Mouse (Mus musculus): ENCODE results near the gene Sh3kbp1.

Sh3kbp1 gene

DNA sequence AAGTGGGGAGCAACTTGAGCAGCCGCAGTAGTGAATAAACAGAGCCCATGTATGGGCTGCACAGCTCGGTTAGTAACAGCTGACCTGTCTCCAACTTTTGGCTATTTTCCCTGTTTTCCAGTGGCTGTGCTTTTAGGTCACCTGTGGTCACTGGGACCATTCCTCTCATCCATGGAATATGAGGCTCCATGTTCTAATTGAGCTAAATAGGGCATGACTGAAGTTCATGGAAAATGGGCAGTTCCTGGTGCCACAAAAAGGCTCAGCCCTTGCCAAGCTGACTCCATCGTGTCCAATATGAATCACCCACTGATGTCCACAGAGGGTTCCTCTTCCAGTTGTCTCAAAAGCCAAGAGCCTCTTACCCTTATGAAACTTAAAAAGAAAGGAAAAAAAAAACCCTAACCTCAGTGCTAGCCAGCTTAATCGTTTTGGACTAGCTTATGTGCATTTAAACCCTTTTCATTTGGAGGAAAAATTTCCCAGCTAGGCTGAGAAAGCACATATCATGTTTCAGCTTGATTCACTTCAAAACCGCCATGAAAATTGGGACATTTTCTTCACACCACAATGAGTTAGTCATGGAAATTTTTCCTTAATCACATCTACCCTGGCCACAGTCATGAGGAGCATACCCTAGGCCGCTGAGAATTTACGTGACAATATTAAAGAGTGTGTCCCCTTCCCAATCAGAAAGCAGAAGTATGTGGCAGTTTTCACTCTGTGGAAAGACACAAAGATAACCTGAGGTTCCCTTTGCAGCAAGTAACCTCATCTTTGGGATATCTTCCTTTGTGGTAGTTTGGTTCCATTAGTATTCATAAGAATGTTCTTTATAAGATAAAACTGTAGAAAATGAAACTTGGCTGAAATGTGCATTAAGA, 326.7 kb downstream of the Sh3kbp1 start:
- in situ Hi-C loops (cut with MboI; ENCODE audit: low pct_unique_long_range_greater_than_20kb in 1 of 2, low sequenced_read_pairs in 2 of 2, unreplicated experiment in 1 of 2): loop anchor here in 1 of 2 experiments (25.0 kb wide), 1 partner anchor 516 kb away; no protein-coding TSS in a partner anchor

DNA sequence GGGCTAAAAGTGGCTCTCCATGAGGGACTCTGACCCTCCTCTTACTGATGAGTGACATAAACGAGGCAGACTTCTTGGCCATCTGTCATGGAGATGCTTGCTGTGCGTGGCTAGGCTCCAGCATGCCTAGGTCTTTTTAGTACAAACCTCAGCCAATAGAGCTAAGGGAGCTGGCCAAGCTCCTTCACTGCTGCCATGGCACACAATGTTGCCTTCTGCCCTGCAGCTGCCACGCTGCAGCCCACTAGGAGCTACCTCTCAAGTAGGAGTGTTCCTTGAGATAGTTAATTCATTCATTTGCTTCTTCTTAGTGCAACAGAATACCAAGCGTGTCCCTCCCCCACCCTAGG, 327.3 kb downstream of the Sh3kbp1 start:
- in situ Hi-C loops (cut with MboI; ENCODE audit: low pct_unique_long_range_greater_than_20kb in 1 of 2, low sequenced_read_pairs in 2 of 2, unreplicated experiment in 1 of 2): loop anchor here in 1 of 2 experiments (25.0 kb wide), 1 partner anchor 517 kb away; no protein-coding TSS in a partner anchor

DNA sequence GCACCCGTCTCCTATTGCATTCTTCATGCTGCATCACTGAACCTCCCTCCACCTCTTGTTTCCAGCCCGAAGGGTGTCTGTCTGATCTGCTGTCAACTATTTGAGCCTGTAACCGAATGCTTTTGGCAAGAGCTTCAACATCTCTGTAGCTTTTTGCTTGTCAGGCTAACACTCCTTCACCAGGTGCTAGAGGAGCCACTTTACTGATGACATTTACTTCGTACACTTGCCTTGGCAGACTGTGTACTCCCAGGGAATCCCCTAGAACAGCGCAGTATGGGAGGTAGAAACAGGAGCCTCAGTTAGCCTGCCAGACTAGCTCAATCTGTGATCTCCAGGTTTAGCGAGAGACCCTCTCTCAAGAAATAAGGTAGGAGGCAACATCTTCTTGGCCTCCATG, 328.4 kb downstream of the Sh3kbp1 start:
- in situ Hi-C loops (cut with MboI; ENCODE audit: low pct_unique_long_range_greater_than_20kb in 1 of 2, low sequenced_read_pairs in 2 of 2, unreplicated experiment in 1 of 2): loop anchor here in 1 of 2 experiments (25.0 kb wide), 1 partner anchor 518 kb away; no protein-coding TSS in a partner anchor

DNA sequence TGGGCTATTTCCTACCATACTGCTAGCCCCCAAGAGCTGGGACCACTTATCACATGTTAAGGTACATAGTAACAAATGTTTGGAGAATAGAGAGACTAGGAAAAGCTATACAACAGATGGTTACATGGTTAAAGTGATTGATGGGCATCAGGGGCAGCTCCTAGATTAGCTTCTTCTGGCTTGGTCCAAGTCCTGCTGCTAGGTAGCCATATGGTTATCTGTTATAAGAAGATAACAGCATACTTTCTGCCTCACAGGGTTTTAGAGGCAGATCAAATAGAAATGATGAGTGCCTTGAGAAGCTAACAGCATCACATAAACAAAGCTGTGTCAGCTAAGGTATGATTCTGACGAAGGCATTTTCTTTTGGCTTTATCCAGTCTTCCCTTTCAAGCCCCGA, 334.3 kb downstream of the Sh3kbp1 start:
- in situ Hi-C loops (cut with MboI; ENCODE audit: low pct_unique_long_range_greater_than_20kb in 1 of 2, low sequenced_read_pairs in 2 of 2, unreplicated experiment in 1 of 2): loop anchor here in 1 of 2 experiments (25.0 kb wide), 1 partner anchor 524 kb away; no protein-coding TSS in a partner anchor

DNA sequence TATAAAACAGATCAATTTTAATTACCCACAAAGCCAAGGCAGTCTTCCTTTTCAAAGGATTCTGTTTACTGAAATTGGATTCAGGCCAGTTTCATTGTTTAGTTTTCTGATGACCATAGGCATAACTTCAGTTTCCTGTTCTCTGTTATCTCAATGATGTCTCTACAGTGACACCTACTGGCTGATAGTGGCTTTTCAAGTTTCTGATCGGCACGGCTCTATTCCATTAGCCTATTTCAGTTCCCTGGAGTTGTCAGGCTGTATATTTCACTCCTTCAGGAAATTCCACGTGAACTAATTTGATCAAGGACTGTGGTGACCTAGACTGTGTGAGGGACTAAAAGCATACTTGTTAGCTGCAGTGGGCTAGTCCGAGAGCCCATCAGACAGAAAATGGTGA, 336.2 kb downstream of the Sh3kbp1 start:
- in situ Hi-C loops (cut with MboI; ENCODE audit: low pct_unique_long_range_greater_than_20kb in 1 of 2, low sequenced_read_pairs in 2 of 2, unreplicated experiment in 1 of 2): loop anchor here in 1 of 2 experiments (25.0 kb wide), 1 partner anchor 526 kb away; no protein-coding TSS in a partner anchor

DNA sequence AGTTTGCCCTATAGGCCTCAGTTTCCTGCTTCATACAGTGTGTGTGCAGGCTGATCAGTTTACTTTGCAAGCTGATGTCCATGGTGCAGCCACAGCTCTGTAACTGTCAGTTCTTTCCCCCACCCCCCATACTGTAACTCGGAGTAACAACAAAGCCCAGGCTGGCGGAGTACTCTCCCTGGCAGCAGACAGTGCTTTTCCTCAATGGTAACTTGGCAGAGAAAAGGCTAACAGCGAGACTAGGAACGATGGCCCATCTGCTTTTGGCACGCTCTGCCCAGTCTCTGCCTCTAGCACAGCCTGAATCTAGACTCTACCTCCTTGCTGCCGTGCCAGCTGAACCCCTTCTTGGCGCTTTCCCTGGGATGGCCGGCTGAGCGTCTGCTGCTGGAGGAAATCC, 336.9 kb downstream of the Sh3kbp1 start:
- in situ Hi-C loops (cut with MboI; ENCODE audit: low pct_unique_long_range_greater_than_20kb in 1 of 2, low sequenced_read_pairs in 2 of 2, unreplicated experiment in 1 of 2): loop anchor here in 1 of 2 experiments (25.0 kb wide), 1 partner anchor 527 kb away; no protein-coding TSS in a partner anchor

DNA sequence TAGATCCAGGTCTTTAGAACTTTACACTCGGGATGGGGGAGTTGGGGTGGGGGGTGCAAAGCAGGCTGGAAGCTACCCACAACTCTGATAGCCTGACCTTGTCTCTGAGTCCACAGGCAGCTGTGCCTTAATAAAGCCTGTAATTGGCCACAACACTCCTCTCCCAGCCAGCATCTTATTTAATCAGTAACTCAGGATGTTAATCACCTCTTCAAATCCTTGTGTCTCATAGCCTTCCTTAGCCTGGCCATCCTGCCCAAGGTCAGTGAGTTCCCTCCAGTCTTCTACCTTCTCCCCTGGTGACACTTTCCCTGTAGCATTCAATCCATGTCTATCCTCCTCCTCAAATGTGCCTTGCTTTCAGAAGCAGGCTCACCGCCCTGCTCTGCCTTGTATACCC, 342.0 kb downstream of the Sh3kbp1 start:
- in situ Hi-C loops (cut with MboI; ENCODE audit: low pct_unique_long_range_greater_than_20kb in 1 of 2, low sequenced_read_pairs in 2 of 2, unreplicated experiment in 1 of 2): loop anchor here in 1 of 2 experiments (25.0 kb wide), 1 partner anchor 532 kb away; no protein-coding TSS in a partner anchor

DNA sequence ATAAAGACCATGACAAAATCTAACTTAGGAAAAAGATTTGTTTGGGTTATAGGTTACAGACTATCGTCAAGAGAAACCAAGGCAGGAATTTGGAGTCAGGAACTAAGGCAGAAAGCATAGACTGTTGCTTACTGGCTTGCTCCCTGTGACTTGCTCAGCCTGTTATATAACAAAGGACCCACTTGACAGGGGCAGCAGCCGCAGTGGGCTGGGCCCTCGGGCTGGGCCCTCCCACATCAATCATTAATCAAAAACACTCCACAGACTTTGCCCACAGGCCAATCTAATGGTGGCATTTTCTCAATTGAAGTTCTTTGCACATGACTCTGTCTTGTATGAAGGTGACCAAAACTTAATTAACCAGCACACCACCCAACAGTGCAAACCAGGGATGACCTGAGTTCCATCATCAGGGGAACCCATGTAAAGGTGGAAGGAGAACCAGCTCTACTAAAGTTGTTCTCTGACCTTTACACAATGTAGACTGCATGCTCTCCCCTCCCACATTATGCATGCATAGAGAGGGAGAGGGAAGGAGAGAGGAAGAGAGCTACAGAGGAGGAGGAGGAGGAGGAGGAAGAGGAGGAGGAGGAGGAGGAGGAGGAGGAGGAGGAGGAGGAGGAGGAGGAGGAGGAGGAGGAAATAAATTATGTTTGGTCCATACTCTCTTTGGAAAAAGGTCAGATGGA, 344.2 kb downstream of the Sh3kbp1 start:
- in situ Hi-C loops (cut with MboI; ENCODE audit: low pct_unique_long_range_greater_than_20kb in 1 of 2, low sequenced_read_pairs in 2 of 2, unreplicated experiment in 1 of 2): loop anchor here in 1 of 2 experiments (10.0 to 25.0 kb wide), 2 partner anchors 204 to 534 kb away; no protein-coding TSS in a partner anchor

DNA sequence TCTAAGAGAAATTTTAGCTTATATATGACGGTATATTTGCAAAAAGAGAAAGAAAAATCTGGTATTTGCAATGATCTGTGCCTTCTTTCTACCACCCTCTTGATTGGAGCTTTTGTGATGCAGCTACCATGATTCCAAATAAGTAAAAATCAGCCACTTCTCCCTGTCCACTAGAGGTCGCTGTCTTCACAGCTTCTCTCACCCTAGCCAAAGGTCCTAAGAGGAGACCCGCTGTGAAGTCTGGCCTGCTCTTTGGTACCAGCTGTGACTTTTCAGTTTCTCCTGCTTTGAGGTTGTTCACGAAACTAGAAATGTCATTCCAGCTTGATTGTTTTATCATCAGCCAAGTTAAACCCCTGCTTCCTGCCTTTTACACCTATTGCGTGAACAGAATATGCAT, 346.7 kb downstream of the Sh3kbp1 start:
- in situ Hi-C loops (cut with MboI; ENCODE audit: low pct_unique_long_range_greater_than_20kb in 1 of 2, low sequenced_read_pairs in 2 of 2, unreplicated experiment in 1 of 2): loop anchor here in 1 of 2 experiments (10.0 to 25.0 kb wide), 2 partner anchors 201 to 536 kb away; no protein-coding TSS in a partner anchor

DNA sequence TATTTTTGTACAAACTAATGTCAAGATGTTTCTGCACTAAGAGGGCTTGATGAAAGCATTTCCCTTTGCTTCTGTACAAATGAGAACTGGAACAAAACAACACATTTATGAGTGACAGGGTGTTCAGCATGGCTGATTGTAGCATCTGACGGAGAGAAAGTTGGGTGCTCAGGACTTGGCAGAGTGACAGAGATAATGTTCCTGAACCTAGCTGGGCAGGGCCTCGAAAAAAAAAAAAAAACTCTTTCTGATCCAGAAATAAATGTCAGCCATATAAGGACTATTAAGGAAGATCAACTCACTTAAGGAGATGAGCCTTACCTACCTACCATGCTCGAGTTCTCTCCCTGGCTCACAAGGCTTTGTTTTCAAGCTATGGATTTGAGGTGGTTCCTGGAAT, 349.2 kb downstream of the Sh3kbp1 start:
- in situ Hi-C loops (cut with MboI; ENCODE audit: low pct_unique_long_range_greater_than_20kb in 1 of 2, low sequenced_read_pairs in 2 of 2, unreplicated experiment in 1 of 2): loop anchor here in 1 of 2 experiments (10.0 kb wide), 1 partner anchor 199 kb away; no protein-coding TSS in a partner anchor

DNA sequence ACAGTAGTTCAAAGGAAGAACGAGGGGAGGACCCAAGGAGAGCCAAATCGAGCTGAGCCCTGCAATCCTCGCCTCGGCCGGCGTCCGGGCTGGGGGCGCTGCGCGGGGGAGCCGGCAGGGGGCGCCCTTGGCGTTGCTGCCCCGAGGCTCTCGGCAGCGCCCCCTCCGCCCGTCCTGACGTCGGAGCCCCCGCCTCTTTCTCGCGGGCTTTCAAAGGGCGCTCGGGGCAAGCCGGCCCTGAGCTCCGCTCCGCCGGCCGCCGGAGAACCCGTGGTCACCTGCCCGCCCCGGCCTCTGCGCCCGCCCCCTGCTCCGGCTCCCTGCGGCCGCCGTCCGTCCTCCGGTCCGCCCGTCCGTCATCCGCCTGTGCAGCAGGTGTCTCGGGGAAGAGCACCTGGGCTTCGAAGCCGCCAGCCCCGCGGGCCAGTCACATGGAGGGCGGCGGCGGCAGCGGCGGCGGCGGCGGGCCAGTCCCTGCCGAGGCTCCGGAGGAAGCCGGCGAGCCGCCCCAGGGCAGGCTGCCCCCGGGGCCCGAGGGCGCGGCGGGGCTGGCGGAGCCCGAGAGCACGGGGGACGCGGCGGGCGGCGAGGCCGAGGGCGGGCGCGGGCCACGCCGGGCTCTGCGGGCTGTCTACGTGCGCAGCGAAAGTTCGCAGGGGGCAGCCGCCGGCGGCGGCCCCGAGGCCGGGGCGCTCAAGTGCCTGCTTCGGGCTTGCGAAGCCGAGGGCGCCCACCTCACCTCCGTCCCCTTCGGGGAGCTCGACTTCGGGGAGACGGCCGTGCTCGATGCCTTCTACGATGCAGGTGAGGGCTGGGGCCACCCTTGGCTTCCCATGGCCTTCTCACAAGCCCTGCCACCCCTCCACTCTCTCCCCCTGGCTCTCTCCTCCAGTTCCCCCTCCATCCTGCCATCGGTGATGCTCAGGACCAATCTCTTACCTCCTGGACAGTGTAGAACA, 361.2 kb downstream of the Sh3kbp1 start, which contains the start of gene Map3k15:
TSS of gene Map3k15 (plus strand) at position 432 of the 959 bp plus-strand sequence.
- in situ Hi-C loops (cut with MboI; ENCODE audit: low pct_unique_long_range_greater_than_20kb in 1 of 2, low sequenced_read_pairs in 2 of 2, unreplicated experiment in 1 of 2): loop anchor here in 1 of 2 experiments (10.0 kb wide), 1 partner anchor 127 kb away; no protein-coding TSS in a partner anchor

DNA sequence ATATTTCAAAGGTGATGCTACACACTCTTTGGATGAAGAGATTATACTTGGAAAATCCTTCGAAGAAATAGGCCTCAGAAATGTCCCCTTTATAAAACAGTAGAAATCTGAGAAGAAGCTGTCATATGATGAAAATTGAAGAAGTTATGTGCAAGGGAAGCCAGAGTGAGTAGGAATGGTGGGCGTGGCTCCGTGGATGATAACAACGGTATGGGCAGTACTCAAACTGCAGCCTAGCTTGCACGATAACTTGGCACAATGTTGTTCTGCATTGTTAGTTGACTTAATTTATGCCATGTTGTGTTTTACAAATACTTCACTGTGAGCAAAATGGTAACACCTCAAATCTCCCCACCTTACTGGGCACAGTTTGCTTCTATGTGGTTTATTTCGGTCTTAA, 368.7 kb downstream of the Sh3kbp1 start:
- in situ Hi-C loops (cut with MboI; ENCODE audit: low pct_unique_long_range_greater_than_20kb in 1 of 2, low sequenced_read_pairs in 2 of 2, unreplicated experiment in 1 of 2): no loop called here

Data from mouse embryonic stem cell (cell line).